Mouse (Mus musculus): ENCODE results near the gene St6galnac3. TPM values are rescaled to one million over a fixed set of nuclear protein-coding genes. Genes with fewer than 3 reads are reported as not detected.
"Not testable (repeated sequence)": the region's sequence is repeated elsewhere in the genome, so short reads cannot be mapped to it uniquely, and the experiment has no call there.

St6galnac3 gene
- total RNA-seq, 2 experiments from 2014 or later = 11.8 to 20.8 TPM

DNA sequence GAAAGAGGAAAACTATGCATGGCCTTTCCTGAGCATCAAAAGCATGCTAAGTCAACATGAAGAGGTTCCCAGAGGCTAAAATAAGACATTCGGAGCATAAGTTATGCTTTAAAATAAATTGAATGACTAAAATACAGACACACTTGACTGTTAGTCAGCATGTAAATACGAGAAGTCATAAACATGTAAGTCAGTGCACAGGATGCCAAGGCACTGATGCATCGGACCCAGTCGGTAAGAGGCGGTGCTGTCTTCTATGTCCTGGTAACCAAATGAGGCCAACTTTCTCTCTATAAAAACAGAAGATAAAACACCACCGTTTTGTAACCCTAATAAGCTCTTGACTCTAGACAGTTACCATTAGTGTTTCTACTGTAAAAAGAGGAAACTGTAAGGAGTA, 317.3 kb downstream of the St6galnac3 start:
- no peak for DNase-seq

- no peak for DNase-seq
Measured at GRCm38 (mm10) chr3:153406858-153407257, 318.1 kb downstream of the St6galnac3 start.

GRCm38 (mm10) chr3:153406220-153406619, 318.8 kb downstream of the St6galnac3 start:
- DNase-seq = no peak

- DNase-seq = no peak
Measured at GRCm38 (mm10) chr3:153405643-153406042, 319.3 kb downstream of the St6galnac3 start.

- DNase-seq = no peak
Measured at GRCm38 (mm10) chr3:153400259-153400658, 324.7 kb downstream of the St6galnac3 start.

GRCm38 (mm10) chr3:153399574-153399973, 325.4 kb downstream of the St6galnac3 start:
- no peak for DNase-seq

GRCm38 (mm10) chr3:153397726-153398125, 327.2 kb downstream of the St6galnac3 start:
- no peak for DNase-seq

GRCm38 (mm10) chr3:153396375-153397068, 328.5 kb downstream of the St6galnac3 start:
- no peak for DNase-seq

- DNase-seq = no peak
Measured at GRCm38 (mm10) chr3:153395351-153395750, 329.6 kb downstream of the St6galnac3 start.

- no peak for DNase-seq
Measured at GRCm38 (mm10) chr3:153394751-153395150, 330.2 kb downstream of the St6galnac3 start.

- no peak for DNase-seq
Measured at GRCm38 (mm10) chr3:153394224-153394623, 330.8 kb downstream of the St6galnac3 start.

DNA sequence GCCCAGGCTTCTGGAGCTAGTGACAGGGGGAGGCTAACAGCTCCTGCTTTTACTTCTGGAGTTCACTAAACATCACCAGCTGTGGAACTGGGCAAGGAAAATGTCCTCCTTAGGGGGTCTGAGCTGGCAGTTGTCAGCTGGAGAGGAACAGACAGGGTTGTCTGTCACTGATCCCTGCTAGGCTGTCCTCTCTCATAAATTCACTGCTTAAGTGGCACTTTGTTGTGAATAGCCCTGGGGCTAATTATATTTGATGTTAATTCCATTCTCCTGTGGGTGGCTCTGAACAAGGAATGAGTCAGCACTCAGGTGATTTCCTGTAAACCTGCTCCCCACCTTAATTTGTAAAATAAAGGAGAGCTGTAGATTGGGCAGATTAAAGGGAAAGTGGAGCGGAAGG, 333.5 kb downstream of the St6galnac3 start:
- DNase-seq = not testable (repeated sequence)

- not testable (repeated sequence) for DNase-seq
Measured at GRCm38 (mm10) chr3:153384651-153385050, 340.3 kb downstream of the St6galnac3 start.

DNA sequence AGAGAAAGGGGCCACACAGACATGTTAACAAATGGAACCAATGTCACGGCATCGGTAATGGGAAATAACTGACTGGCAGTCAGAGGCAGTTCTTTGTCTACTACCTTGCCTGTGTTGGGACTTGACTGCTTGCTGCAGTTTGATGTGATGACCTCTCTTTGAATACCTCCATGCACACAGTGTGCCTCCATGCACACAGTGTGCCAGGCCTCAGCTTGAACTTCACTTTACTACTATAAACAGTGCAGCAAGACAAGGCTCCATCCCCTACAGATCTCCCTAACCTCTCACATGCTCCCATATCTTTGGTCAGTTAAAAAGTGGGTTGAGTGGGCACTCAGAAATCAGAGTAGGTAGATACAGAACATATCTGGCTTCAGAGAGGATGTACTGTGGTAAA, 341.3 kb downstream of the St6galnac3 start:
- DNase-seq = no peak

GRCm38 (mm10) chr3:153365057-153365755, 359.8 kb downstream of the St6galnac3 start:
- DNase-seq = no peak

- no peak for DNase-seq
Measured at GRCm38 (mm10) chr3:153364366-153364765, 360.6 kb downstream of the St6galnac3 start.

DNA sequence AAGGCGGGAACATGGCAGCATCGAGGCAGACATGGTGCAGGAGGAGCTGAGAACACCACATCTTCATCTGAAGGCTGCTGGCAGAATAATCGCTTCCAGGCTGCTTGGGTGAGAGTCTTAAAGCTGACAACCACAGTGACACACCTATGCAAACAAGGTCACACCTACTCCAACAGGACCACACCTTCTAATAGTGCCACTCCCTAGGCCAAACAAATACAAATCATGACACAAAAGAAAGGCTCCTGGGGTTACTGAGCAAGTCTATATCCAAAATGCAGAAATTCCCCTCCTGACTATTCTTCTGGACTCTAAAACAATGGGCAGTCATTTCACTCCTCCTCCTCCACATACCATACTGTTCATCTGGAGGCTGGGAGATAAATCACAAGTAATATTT, 365.0 kb downstream of the St6galnac3 start:
- DNase-seq = no peak

DNA sequence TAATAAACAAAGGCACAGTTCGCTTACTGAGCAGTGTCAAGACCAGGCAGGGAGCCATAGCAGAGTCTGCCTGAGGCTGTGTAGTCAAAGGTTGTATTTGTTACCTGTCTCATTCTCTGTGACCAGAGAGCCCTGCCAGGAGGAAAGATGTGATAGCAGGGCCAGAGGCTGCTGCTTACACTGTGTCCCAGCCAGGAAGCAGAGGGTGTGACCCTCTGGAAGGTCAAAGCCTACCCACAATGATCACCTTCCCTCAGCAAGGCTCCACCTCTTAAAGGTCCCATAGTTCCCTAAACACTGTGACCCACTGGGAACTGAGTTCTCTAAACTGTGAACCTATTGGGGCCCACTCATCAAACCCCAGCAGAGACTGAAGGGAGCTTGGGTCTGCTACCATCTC, 368.9 kb downstream of the St6galnac3 start:
- no peak for DNase-seq

DNA sequence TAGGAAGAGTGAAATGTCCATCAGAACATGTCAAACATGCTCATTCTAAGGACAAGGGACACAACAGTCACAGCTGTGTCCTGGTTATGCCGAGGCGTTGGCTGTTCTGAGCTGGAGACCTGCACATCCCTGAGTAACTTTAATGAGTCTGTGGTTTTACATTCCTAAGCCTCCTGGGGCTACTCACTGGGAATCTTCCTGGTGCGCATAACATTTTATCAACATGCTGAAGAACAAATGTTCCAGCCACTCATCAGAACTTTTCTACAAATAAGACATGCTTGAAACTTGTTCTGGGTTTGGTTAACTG, 370.0 kb downstream of the St6galnac3 start:
- DNase-seq = no peak

DNA sequence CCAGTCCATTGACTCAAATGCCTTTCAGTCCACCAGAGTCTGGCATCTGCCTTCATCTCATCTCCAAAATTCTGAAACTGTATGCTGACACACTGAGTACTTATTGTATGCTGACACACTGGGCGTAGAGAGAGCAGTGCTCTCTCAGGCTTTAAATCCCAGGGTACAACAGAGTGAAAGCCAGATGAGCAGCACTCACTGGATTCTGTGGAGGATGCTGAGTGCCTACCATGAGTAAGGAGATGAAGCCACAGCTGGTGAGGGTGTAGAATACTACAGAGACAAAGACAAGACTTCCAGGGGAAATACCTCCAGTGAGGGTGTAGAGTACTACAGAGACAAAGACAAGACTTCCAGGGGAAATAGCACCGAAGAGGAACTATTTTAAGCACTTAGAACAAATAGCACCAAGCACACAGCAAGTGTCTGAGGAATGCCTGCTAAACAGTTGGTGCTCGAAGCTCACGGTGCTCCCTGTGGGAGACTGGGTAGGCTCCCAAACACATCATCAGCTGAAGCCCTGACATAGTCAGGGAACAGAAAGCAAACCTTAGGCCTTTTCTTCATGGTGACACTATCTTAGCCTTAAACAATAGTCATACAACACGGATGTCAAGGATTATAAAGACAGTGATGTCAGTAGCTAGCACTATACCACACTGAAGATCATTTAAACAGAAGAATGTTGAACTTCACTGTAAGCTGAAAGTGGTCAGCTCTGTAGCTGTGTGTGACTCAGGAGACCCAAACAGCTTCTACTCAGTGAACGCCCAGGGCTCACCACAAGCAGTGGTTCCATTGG, 370.6 kb downstream of the St6galnac3 start:
- DNase-seq = no peak

DNA sequence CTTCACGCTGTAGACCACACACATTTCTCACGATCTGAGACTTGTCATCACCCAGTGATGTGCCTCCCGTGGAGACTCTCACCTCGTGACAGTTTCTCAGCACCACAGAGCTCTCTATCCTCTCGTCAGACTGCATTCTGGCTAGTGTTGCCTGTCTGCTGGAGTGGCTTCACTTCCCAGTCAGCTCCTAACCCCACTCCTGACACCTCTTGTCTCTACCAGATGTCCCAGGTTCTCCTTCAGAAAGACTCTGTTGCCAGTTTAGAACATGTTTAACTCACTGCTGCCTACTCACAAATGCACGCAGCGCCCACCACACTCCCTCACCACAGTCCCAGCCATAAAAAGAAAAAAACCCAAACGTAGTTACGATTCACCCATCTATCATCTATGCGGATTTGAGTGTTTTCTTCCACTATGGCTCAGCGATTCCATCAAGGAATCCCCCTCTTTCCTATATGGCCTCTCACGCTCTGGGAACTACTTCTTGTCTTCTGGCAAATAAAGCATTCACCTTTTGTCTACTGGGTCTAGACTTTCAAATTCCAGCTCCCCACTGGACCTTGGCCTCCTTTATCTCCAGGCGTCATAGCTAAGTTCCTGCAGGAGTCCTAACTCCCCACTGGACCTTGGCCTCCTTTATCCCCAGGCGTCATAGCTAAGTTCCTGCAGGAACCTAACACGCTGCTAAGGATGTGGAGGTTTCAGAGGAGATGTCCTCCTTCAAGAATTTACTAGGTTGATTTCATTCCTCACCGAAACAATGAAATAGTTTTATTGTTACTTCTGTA, 371.5 kb downstream of the St6galnac3 start:
- DNase-seq = no peak

DNA sequence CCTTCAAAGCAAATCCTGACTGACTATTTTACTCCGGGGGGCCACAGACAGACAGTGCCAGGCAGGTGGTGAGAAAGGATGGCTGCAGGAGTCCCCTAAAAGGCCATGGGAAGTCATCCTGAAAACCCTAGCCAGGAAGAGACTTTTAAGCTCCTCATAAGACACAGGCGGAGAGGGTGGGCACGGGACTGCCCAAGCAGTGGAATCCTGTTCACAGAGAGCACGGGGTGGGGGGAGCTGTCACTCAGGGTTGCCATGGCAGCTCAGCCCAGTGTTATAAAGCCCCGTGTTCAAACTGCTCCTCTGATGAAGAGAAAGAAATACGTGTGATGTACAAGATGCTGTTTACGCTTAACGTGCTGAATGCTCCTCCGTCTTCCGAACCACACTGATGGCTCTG, 375.0 kb downstream of the St6galnac3 start:
- no peak for DNase-seq

Measured in adrenal gland, postnatal 36 days (tissue).